Mouse (Mus musculus) cerebellum, adult (tissue): Measurements from ENCODE around the gene Amn.

ENCODE experiments used
- ATAC-seq: cut with Nextera tagmentation; 2 replicates; pipeline ENCODE4 v1.9.2; 2017; ENCODE audit warnings: mild to moderate bottlenecking, moderate library complexity, mixed read lengths; ENCODE audit not compliant: insufficient number of reproducible peaks, low FRiP score, low TSS enrichment

Amn gene

DNA sequence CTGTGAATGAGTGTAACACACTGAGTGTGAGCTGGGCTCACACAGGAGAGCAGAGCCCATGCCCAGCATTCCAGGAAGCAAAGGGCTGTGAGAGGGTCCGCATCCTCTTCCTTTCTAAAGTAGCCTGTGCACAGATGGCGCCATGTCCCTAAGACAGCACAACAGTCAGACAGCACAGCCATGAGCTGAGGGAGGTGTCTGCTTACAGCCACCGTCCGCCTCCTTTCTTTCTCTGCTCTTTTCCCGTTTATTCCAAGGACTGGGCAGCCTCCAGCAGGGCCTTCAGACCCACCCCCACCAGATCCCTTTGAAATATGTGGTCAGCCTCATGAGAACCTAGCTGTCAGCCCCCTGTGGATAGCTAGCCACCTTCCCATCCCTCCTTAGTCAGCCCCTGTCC is 5.7 kb upstream of the Amn start:
- ATAC-seq: no peak

DNA sequence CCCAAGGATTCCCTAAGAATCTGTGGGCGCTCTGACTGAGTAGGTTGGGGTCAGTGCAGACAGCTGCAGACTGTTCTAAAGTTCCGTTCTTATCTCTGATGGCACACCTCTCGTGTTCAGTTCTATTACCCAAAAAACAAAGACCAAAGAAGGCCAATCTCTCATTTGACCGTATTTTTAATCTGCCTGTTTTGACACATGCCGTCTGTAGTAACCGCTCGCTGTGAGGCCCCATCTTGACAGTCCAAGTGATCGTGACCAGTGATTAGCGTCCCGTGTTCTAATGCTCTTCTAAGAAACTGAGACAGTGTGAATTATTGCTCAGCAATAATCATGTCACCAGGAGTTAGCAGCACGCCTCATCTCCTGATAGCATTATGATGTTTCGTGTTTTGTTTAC is 4.3 kb upstream of the Amn start:
- no peak for ATAC-seq

DNA sequence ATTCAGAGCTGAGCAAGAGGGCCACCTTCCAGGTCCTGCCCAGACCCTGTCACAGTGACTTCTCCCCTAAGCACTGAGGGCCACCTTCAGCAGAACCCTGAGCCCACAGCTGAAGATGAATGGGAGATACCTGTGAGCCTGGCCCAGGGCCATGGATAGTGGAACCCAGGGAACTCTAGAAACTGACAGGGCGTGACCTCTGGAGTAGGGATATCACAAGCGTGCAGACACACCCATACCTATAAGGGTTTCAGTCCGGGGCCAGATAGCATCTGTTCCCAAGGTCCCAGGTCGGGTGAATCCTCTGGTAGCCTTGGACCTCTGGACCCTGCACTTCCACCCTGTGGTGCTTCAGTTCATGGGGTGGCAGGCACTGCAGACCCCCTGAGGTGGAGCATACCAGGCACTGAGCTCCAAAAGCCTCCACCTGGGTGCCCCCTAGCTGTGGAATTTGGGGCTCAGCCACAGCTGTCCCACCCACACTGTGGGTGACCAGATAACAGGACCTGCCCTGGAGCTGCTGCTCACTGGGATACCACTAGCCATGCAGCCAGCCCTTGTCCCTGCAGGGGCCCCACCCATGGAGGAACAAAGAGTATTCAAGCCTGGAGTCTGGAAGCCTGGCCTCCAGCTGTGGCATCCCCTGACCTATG is 3.1 kb upstream of the Amn start:
- no peak for ATAC-seq

DNA sequence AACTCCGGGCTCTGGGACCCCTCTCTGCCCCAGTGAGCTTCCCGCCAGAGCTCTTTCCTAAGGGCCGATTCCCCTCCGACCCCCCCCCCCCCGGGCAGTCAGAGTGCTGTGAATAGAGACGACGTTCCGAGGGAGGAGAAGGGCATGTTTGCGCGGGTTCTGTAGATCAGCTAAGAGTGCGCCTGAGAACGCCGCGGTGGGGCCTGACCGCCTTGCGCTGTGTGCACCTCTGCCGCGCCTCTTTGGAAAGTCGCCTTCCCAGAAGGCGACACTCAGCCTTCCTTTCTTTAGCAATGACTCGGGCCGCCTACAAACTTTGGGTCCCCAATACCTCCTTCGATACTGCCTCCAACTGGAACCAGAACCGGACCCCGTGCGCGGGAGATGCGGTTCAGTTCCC is 511 bp downstream of the Amn start:
- no peak for ATAC-seq

- ATAC-seq: no peak
Observed at GRCm38 (mm10) chr12:111271966-111272365, 1.1 kb downstream of the Amn start.

GRCm38 (mm10) chr12:111272420-111272819 is 1.5 kb downstream of the Amn start:
- ATAC-seq: no peak

- no peak for ATAC-seq
Observed at GRCm38 (mm10) chr12:111274006-111274405, 3.1 kb downstream of the Amn start.

DNA sequence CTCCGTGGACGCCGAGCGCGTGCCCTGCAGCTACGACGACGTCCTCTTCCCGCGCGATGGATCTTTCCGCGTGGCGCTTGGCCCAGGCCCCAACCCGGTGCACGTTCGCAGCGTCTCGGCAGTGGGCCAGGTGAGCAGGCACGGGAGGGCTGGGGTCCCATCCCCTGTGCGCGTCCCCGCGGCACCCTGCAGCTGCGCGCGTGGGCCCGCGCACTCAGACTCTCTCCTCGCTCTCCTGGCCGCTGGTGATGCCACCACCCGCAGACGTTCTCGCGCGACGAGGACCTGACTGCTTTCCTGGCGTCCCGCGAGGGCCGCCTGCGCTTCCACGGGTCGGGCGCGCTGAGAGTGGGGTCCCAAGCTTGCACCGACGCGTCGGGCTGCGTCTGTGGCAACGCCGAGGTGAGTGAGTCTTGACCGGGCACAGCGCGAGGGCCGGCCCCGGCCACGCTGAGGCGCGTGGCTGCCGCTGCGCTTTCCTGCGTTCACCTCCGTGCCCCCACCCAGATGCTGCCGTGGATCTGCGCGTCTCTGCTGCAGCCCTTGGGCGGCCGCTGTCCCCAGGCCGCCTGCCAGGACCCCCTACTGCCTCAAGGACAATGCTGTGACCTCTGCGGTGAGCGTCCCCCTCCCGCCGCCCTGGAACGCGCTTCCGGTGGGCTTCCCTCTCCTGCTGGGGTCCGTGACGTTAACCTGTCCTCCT is 3.7 kb downstream of the Amn start:
- no peak for ATAC-seq

GRCm38 (mm10) chr12:111275150-111275841 is 4.4 kb downstream of the Amn start:
- ATAC-seq: no peak

- ATAC-seq: no peak
Observed at GRCm38 (mm10) chr12:111276371-111276770, 5.5 kb downstream of the Amn start.

DNA sequence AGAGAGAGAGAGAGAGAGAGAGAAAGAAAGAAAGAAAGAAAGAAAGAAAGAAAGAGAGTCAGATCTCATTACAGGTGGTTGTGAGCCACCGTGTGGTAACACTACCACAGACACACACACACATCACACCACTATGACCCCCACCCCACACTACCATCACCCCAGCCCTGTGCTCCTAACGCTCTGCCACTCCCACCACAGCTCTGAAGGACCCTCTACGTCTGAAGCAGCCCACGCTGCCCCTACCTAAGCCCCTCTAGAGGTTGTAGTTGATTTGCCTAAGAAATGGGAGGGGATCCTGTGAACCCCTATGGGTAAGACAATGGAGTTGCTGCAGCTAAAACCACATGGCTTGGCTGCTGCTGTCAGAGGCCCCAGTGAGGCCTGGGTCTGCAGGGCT is 12.7 kb downstream of the Amn start:
- no peak for ATAC-seq

DNA sequence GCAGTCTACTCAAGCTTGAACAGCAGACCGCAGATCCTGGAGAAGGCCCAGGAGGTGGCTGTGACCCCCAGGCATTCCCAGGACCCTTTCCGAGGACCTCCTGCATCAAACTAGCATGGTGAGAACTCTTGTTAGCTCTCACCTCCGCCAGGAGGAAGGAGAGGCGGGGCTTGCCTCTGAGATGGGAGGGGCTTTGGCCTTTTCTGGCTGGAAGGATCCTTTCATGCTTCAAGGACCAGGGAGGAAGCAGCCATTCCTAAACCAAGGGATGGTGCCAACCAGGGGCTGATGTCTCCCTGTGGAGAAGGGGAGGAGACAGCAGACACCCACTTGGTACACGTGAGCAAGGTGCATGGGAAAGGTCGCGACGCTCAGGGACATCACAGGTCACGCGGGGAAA is 13.6 kb downstream of the Amn start:
- no peak for ATAC-seq

GRCm38 (mm10) chr12:111293025-111293424 is 22.1 kb downstream of the Amn start:
- peak; percentile 23; the same call in 1 of the 2 replicates for ATAC-seq

DNA sequence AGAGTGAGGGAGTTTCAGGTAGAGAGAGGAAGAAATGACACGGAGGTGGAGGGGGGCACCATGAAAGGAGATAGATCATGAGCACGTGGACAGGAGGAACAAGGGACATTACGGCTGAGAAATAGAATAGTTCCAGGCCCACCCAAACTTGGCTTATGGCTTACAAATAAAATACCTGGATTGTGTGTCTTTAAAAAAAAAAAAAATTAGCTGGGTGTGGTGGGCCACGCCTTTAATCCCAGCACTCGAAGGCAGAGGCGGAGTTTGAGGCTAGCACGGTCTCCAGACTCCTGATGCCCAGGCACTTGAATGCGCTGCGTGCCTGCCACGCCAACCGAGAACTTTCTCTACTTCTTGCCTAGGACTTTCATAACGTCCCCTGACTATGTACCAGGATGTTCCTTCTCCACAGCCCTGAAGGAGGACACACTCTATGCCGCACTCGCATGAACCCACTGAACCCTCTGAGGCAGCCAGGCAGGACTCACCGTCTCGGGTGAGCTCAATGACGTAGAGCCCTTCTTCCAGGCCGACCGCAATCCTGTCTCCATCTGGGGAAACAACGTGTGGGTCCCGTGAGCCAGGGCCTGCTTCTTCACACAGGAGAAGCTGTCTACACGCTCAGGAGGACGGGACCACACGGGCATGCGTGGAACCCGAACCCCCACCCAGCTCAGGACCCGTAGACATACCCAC is 30.6 kb downstream of the Amn start:
- ATAC-seq: no peak

GRCm38 (mm10) chr12:111302018-111302345 is 31.1 kb downstream of the Amn start:
- ATAC-seq: no peak

DNA sequence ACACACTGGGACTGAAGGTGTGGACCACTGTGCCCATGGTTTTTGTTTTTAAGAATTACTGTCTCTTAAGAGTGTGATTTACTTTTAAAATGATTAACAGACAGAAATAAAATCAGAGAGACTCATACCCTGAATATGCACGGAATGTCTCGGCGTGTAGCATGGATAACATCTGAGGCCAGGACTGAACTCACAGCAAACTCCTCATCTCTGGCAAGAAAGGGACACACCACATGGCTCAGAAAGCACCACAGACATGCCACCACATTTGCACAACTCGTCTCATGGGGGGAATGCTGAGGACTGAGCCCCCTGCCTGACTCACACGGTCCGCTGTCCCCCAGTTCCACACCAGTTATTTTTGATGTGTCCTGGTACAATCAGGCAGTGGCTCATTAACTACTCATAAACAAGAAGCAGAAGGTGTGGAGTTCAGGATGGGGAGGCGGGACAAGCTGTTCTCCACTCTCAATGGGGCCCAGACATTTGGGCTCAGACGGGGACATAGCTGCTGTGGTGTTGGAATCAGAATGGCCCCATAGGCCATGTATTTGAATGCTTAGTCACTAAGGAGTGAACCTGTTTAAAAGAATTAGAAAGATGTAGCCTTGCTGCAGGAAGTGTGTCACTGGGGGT is 32.9 kb downstream of the Amn start:
- ATAC-seq: no peak

DNA sequence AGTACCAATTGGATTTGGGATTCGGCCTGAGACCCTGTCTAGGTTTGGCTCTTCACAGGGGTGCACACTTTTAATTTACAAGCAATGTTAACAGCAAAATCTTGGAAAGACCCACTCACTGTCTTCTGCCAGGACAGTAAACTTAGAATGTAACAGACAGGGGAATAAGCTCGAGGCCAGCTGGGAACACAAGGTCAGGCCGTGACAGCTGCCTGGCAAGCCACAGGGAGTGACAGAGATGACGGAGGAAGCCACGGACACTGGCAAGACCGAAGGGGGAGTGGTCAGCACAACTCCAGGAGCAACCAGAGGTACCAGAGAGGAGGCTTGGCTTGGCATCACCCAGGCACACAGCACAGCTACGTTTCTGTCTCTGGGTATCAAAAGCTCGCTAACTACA is 35.9 kb downstream of the Amn start:
- ATAC-seq: no peak

DNA sequence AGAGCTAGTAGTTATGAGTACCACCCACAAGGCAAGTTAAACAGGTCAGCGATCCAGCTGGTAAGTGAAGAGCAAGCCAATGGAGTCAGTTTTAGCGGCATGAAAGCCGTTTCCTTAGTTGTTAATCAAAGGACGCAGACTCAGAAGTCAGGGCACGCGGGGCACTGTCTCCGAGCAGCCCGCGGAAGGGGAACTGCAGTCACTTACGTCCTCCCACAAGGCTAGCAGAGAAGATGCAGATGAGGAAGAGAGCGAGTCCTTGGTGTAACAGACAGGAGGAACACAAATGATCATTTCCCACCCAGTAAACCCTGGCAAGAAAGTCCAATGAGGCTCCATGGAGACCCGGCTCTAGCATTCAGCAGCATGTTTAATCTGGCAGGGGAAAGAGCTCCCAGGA is 38.4 kb downstream of the Amn start:
- ATAC-seq: no peak

DNA sequence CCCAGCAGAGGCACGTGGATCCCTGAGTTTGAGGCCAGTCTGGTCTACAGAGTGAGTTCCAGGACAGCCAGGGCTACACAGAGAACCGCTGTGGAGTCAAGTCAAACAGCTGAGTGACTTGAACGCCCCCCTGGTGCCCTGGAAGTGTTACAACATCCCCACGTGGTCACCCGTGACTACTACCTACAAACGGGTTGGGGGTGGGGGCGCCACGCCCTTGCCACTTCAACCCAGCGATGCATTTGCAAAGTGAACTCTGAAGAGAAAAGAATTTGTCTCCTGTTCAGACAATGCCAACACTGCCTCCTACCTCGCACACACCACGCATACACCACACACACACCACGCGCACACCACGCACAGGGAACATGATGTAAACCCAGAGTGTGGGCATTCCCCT is 39.0 kb downstream of the Amn start:
- no peak for ATAC-seq

DNA sequence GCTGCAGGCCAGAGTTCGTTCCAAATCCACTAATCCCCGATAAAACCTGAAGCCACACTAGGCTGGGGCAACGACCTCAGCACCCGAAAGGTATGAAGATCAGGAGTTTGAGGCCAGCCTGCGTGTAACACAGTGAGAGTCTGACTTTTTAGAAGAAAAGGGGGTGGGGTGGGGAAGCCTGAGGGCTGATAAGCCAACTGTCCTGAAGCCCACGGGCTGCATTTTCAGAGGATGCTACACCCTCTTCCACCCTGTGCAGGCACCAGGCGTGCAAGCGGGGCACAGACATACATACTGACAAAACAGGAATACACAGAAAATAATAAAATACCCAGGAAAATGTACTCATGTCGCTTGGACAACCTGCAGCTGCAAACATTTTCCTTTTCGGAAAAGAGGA is 40.9 kb downstream of the Amn start:
- no peak for ATAC-seq

GRCm38 (mm10) chr12:111314273-111314672 is 43.4 kb downstream of the Amn start:
- no peak for ATAC-seq
